Mouse (Mus musculus) liver, embryonic 14.5 days (tissue): ENCODE measurements at regions not wholly inside any gene's neighbourhood (a gene's known extent, or its start where the extent isn't known, plus 50 kb on each side); places are given as distances from the start of the nearest gene placed in this dataset.

ENCODE experiments used
- CTCF ChIP-seq: IDR thresholded peaks from 2 replicates; pipeline ENCODE4 v1.5.1; 2016; ENCODE audit warnings: antibody characterized with exemption, low read depth, control low read depth
- EP300 ChIP-seq: IDR thresholded peaks from 2 replicates; pipeline ENCODE4 v1.6.1; 2016; ENCODE audit warnings: antibody characterized with exemption, low read depth

- no peak for TF ChIP-seq CTCF
- no peak for TF ChIP-seq EP300
Observed at GRCm38 (mm10) chr12:106673232-106673766, 663.3 kb downstream of the Vrk1 start.
